Mouse (Mus musculus) midbrain, embryonic 10.5 days (tissue): Measurements from ENCODE around the gene Cpsf7. TPM values are rescaled to one million over a fixed set of nuclear protein-coding genes. Genes with fewer than 3 reads are reported as not detected.
"Not testable (repeated sequence)": the region's sequence is repeated elsewhere in the genome, so short reads cannot be mapped to it uniquely, and the experiment has no call there.

Experiments used
- DNase-seq: peaks from one replicate; pipeline ENCODE4 v3.0.0-alpha.2; 2017; ENCODE audit warnings: low spot score
- H3K27ac ChIP-seq: fragments of 300-500 bp; sonication (generic); replicated peaks from 2 replicates; pipeline ENCODE4 v1.5.1; 2016; ENCODE audit warnings: mild to moderate bottlenecking
- H3K27me3 ChIP-seq: fragments of 300-500 bp; sonication (generic); 2 replicates; pipeline ENCODE4 v1.6.1; 2016; ENCODE audit warnings: low read depth, mild to moderate bottlenecking; ENCODE audit not compliant: poor library complexity, severe bottlenecking
- H3K36me3 ChIP-seq: fragments of 300-500 bp; sonication (generic); 2 replicates; pipeline ENCODE4 v1.6.1; 2016; ENCODE audit warnings: mild to moderate bottlenecking, moderate library complexity
- H3K4me1 ChIP-seq: fragments of 300-500 bp; sonication (generic); 2 replicates; pipeline ENCODE4 v1.6.1; 2016
- H3K4me3 ChIP-seq: fragments of 300-500 bp; sonication (generic); 2 replicates; pipeline ENCODE4 v1.5.1; 2016; ENCODE audit warnings: mild to moderate bottlenecking, moderate library complexity
- H3K9me3 ChIP-seq: fragments of 300-500 bp; sonication (generic); replicated peaks from 2 replicates; pipeline ENCODE4 v1.6.1; 2016; ENCODE audit warnings: mild to moderate bottlenecking
- WGBS: fragments of 180-500 bp; shearing (Covaris S2); methylation state at CpG from one replicate; pipeline ENCODE4 v1.1.7; 2016; 5-methylcytosine and 5-hydroxymethylcytosine counted together
- polyA plus RNA-seq: library from polyadenylated mRNA; unstranded; fragments of >200 nt; fragmentation: Nextera tagmentation; extraction: Ambion mirVana; gene quantifications from 2 replicates; pipeline ENCODE4 v1.2.1, GENCODE M21; 2016

Gene Cpsf7
- polyA plus RNA-seq, 1 experiment from 2014 or later: 57.9 TPM

DNA sequence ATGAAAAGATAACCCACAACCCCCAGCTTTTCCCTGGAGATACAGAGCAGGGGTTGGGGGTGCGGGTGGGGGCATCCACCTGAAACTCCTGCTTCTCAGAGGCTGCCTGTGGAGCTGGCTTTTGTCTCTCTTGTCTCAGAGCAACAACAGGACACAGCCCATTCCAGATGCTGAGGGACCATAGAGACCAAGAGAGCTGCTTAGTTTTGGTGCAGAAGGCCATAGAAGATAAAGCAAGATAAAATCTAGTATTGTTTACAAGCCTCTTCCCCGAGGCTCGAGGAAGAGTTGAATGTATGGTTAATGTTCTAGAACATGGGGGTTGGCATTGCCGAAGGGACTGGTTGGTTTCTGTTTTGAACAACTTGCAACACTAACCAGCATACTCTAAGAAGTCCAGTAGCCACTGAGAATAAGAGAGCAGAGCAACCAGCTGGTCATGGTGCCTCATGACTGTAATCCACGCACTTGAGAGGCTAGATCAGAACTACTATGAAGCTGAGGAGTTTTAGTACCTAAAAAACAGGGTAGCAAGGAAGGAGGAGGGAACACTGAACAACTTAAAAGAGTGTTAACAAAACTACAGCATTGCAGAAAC is 1.5 kb upstream of the Cpsf7 start:
- Histone ChIP-seq H3K9me3 (no peaks in the 10 kb centered on the region), H3K4me3 (peak overlapping the region; percentile 98; the same call in 1 of the 2 replicates), H3K27me3 (no peaks in the 10 kb centered on the region), H3K36me3 (peaks cover 20% of the 10 kb centered on the region), H3K27ac (no peak overlapping the region), H3K4me1 (peaks cover 36% of the 10 kb centered on the region)
- DNase-seq: no peak
- WGBS: 87% methylated on average over 5 of the region's 5 CpGs

DNA sequence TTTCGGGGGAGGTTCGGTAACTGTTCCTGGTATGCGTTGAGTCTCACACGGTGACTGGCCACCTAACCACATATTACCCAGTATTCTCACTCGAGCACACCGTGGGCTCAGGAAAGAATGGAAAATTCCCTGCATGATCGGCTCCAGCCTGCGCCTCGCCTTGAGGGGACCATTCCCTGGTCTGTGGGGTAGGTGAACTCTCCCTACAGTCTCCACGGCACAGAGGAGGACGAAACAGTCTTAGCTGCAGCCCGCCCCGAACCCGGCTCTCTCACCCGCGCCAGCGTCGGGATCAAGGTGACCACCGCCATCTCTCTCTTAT is 321 bp upstream of the Cpsf7 start:
- WGBS: 1% methylated on average over 19 of the region's 19 CpGs
- H3K36me3 ChIP-seq: peaks cover 31% of the 10 kb centered on the region
- peak overlapping the region; percentile 100 for H3K27ac ChIP-seq
- H3K9me3 ChIP-seq: no peaks in the 10 kb centered on the region
- H3K4me3 ChIP-seq: peak overlapping the region; percentile 98
- no peak for DNase-seq
- H3K27me3 ChIP-seq: no peaks in the 10 kb centered on the region
- H3K4me1 ChIP-seq: peaks cover 36% of the 10 kb centered on the region

DNA sequence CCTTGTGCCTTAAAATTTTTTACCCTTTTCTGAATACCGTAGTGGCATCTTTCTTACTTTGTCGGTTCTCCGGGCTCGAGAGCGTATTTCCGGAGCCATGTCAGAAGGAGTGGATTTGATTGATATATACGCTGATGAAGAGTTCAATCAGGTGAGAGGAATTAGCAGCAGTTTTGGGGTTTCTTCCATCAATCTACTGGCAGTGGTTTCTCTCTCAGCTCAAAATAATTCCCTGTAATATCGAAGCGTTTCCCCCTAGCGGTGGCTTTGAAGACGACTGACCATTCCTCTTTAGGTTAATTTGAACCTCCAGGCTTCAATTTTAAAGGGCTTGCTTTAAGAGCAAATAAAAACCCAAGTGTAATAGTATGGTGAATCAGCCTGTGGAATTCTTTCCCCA is 844 bp downstream of the Cpsf7 start, which contains the start of gene Sdhaf2:
Gene Sdhaf2 (minus strand): TSS at position 233 of the 400 bp plus-strand sequence.
- Histone ChIP-seq H3K36me3 (peaks cover 43% of the 10 kb centered on the region), H3K27me3 (no peaks in the 10 kb centered on the region), H3K27ac (peak within 1 kb of the TSS; percentile 100), H3K4me3 (peak within 1 kb of the TSS; percentile 98), H3K9me3 (no peaks in the 10 kb centered on the region), H3K4me1 (peaks cover 36% of the 10 kb centered on the region)
- WGBS: under 1% methylated on average over 11 of the region's 11 CpGs
- DNase-seq: no peak

DNA sequence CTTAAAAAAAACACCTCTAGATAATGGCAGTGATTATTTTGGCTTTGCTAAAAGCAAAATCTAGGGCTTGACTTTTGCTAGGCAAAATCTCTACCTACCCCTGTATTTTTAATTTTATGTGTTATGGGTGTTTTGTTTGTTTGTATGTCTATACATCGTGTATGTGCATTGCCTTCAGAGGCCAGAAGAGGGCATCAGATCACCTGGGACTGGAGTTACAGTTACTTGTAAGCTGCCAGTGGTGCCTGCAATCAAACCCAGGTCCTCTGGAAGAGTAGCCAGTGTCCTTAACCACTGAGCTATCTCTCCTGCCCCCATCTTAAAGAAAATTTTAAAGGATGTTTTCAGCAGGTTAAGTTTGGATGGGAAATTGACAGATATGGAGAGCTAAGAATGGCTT is 5.0 kb downstream of the Cpsf7 start:
- Histone ChIP-seq H3K4me1 (peaks cover 20% of the 10 kb centered on the region), H3K27ac (no peak overlapping the region), H3K9me3 (no peaks in the 10 kb centered on the region), H3K36me3 (peaks cover 81% of the 10 kb centered on the region), H3K27me3 (no peaks in the 10 kb centered on the region), H3K4me3 (no peak overlapping the region)
- no peak for DNase-seq
- 98% methylated on average over 1 of the region's 1 CpGs for WGBS

DNA sequence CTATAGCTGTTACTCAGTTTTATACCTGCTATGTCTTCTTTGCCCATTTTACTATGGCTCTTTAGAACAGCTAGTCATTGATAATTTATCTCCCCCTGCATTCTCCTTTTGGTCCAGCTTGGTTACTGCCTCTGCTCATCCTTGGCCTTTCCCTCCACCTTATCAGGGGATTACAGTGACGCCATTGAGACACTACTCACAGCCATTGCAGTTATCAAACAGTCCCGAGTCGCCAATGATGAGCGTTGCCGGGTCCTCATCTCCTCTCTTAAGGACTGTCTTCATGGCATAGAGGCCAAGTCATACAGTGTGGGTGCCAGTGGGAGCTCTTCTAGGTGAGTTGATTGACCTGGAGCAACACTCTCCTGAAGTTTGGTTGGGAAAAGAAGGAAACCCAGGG is 14.4 kb downstream of the Cpsf7 start:
- H3K4me1 ChIP-seq: no peaks in the 10 kb centered on the region
- WGBS: 93% methylated on average over 5 of the region's 5 CpGs
- H3K4me3 ChIP-seq: no peak overlapping the region
- no peak for DNase-seq
- peaks cover 99% of the 10 kb centered on the region for H3K36me3 ChIP-seq
- H3K9me3 ChIP-seq: no peaks in the 10 kb centered on the region
- H3K27ac ChIP-seq: no peak overlapping the region
- H3K27me3 ChIP-seq: no peaks in the 10 kb centered on the region

DNA sequence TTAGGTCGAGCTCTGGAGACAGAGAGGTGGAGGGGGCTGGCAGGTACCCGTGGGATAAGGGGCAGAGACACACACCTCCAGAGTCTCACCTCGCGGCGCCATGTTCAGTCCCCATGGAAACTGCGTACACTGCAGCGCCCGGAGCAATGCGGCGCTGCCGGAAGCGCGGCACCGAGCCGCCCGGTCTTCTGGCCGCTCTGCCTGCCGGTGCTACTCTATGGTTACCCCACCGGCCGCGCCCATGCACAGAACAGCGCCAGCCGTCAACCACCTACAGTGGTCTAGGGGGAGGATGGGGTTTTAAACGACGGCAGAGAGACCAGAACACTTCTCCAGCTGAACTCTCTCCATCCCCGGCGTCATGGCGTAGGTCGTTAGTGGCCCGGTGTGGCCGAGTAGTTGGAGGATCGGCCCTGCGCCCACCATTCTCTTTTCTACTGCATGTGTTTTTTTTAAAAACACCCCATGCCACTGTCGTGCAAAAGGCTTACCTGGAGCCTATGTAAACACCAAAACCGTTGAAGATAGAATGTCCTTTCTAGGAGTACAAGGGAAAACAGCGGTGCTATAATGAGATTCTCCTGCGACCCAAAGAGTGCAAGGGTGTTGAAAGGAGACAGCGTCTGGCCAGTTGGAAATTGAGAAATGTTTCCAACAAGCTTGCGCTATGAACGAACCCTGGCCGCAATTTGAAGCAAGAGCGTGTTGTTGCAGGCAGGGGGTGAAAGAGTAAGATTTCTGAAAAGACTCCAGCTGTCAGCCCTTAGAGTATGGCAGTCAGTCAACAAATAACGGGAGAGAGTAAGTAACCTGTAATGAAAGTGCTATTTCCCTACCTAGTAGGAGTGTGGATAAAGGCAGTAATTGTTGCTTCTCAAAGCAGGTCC is 30.8 kb downstream of the Cpsf7 start, which contains the start of gene Tmem216:
Gene Tmem216 (minus strand): TSS at position 615 of the 887 bp plus-strand sequence.
- Histone ChIP-seq H3K4me3 (peak within 1 kb of the TSS; percentile 77), H3K36me3 (peaks cover 25% of the 10 kb centered on the region), H3K4me1 (peaks cover 22% of the 10 kb centered on the region), H3K9me3 (no peaks in the 10 kb centered on the region), H3K27ac (peak within 1 kb of the TSS; percentile 89), H3K27me3 (no peaks in the 10 kb centered on the region)
- peak; percentile 82 for DNase-seq
- 2% methylated on average over 43 of the region's 43 CpGs for WGBS

DNA sequence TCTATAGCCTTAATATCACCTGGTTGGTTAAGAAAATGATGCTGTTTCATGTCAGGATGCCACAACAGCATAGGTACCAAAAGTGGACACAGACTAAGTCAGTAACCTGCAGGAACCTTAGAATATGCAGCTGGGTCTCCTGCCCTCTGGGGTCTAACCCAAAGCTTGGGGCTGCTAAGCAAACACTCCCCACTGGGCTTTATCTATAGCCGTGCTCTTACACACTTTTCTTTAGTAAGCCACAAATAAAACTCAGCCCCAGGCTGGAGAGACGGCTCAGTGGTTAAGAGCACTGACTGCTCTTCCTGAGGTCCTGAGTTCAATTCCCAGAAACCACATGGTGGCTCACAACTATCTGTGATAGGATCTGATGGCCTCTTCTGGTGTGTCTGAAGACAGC is 31.9 kb downstream of the Cpsf7 start:
- Histone ChIP-seq H3K9me3 (no peaks in the 10 kb centered on the region), H3K27me3 (no peaks in the 10 kb centered on the region), H3K4me1 (peaks cover 27% of the 10 kb centered on the region), H3K4me3 (no peak overlapping the region), H3K27ac (no peak overlapping the region), H3K36me3 (peaks cover 14% of the 10 kb centered on the region)
- no peak for DNase-seq
- WGBS: 65% methylated on average over 2 of the region's 2 CpGs

DNA sequence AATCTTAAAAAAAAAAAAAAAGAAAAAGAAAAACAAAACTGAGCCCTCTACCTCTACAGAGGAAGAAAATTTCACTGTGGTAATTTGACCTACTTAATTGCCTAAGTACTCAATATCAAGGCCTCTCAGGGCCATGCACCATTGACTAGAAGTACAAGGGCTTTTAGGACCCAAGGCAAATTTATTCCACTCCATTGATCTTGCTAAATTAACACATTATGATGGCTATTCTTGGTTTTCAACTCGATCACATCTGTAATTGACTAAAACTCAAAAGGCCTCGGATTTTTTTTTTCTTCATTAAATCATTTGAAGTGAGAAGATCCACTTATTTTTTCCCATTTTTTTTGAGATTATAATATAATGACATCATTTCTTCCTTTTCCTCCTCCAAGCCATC is 32.4 kb downstream of the Cpsf7 start:
- H3K4me1 ChIP-seq: peaks cover 31% of the 10 kb centered on the region
- no peak for DNase-seq
- no peak overlapping the region for H3K4me3 ChIP-seq
- H3K27me3 ChIP-seq: no peaks in the 10 kb centered on the region
- peaks cover 10% of the 10 kb centered on the region for H3K36me3 ChIP-seq
- H3K9me3 ChIP-seq: no peaks in the 10 kb centered on the region
- 80% methylated on average over 2 of the region's 2 CpGs for WGBS
- H3K27ac ChIP-seq: no peak overlapping the region

DNA sequence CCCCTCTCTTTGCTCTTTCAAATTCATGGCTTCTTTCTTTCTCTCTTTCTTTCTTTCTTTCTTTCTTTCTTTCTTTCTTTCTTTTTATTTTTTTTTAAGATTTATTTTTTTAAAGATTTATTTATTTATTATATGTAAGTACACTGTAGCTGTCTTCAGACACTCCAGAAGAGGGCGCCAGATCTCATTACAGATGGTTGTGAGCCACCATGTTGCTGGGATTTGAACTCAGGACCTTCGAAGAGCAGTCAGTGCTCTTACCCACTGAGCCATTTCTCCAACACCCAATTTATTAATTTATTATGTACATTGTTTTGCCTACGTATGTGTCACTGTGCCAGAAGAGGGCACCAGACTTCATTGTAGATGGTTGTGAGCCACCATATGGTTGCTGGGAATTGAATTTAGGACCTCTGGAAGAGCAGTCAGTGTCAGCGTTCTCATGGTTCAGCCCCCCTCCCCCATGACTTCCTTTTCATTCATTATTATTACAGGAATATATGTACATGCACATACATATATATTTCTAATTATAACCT is 32.8 kb downstream of the Cpsf7 start:
- not testable (repeated sequence) for H3K27me3 ChIP-seq, H3K36me3 ChIP-seq, DNase-seq, H3K4me3 ChIP-seq, H3K9me3 ChIP-seq, H3K27ac ChIP-seq
- peaks cover 31% of the 10 kb centered on the region for H3K4me1 ChIP-seq
- 74% methylated on average over 4 of the region's 4 CpGs for WGBS

DNA sequence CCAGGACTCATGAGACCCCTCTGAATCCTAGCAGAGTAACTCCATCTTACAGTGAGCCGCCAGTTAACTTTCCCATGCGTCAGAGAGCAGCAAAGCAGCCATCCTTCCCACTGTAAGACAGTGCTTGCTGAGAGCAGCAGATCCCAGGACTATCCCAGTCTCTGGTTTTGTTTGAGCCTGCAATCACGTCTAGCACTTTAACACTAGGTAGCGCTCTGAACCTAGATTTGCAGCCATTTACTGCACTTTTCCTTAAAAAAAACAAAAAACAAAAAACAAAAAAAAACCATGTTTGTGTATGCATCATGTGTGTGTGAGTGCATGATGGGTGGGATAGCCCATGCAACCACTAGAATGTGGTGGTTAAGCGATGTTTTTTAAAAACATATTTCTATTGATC is 35.0 kb downstream of the Cpsf7 start:
- WGBS: 39% methylated on average over 5 of the region's 5 CpGs
- Histone ChIP-seq H3K4me1 (peaks cover 23% of the 10 kb centered on the region), H3K27ac (no peak overlapping the region), H3K4me3 (no peak overlapping the region), H3K36me3 (no peaks in the 10 kb centered on the region), H3K27me3 (no peaks in the 10 kb centered on the region), H3K9me3 (no peaks in the 10 kb centered on the region)
- no peak for DNase-seq

DNA sequence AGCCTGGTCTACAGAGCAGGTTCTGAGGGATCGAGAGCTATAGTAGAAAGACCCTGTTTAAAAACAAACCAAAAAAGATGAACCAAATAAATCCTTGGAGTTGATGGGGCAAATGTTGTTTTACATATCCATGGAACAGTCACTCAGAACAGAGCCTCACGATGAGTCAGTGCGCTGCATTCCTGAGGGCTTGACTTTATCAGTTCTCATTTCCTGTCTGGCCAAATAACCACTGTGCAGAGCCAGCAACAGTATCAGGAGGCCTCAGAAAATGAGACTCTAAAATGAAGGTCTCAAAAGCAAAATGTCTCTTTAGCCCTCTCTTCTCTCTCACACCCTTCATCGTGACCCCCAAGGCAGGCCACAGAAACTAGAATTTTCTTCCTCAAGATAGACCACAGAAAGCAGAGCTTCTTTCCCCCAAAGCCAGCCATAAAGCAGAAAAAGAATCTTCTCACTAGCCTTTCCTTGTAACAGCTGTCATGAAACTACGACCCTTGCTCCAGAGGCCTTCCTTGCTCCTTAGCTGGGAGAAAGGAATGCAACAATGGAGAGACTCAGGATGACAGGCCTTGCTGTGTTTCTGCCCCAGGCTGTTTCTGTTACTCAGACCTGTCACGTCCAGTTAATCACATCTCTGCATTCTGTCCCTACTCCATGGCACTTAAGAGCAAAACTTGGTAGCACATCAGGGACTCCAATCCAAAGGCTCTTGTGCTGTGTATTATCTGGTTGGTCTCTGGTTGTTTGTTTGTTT is 36.7 kb downstream of the Cpsf7 start:
- H3K4me1 ChIP-seq: peaks cover 9% of the 10 kb centered on the region; the same call in 1 of the 2 replicates
- no peaks in the 10 kb centered on the region for H3K9me3 ChIP-seq
- H3K27me3 ChIP-seq: no peaks in the 10 kb centered on the region
- H3K4me3 ChIP-seq: no peak overlapping the region
- DNase-seq: no peak
- H3K27ac ChIP-seq: no peak overlapping the region; the same call in 1 of the 2 replicates
- H3K36me3 ChIP-seq: no peaks in the 10 kb centered on the region
- WGBS: 71% methylated on average over 6 of the region's 6 CpGs

DNA sequence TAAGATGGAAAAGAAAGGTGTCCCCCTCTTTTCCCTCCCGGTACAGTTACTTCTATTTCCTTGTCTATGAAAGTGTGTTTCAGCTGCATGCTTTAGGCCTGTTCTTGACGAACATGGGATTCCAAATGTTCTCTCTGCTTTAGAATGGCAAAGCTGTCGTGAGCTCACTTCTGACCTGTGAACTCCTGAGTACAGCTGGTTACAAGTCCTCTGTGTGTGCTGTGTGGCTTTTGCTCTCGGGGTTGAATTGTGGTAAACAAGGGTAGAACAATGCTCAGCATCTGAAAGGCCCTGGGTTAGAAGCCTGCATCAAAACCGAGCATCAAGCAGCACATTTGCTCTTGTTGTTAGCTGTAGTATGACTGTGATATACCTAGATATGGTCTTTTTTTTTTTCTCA is 37.3 kb downstream of the Cpsf7 start:
- 0 out of 2 replicates have a peak overlapping the region, but pooled peaks have one; percentile 17 for H3K27ac ChIP-seq
- peaks cover under 1% of the 10 kb centered on the region; the same call in 1 of the 2 replicates for H3K36me3 ChIP-seq
- H3K9me3 ChIP-seq: no peaks in the 10 kb centered on the region
- no peak for DNase-seq
- WGBS: 65% methylated on average over 5 of the region's 5 CpGs
- no peaks in the 10 kb centered on the region for H3K27me3 ChIP-seq
- H3K4me1 ChIP-seq: peaks cover 9% of the 10 kb centered on the region; the same call in 1 of the 2 replicates
- no peak overlapping the region for H3K4me3 ChIP-seq
